Mouse (Mus musculus) limb, embryonic 11.5 days (tissue): ENCODE measurements around the gene Gm5737. TPM values are rescaled to one million over a fixed set of nuclear protein-coding genes. Genes with fewer than 3 reads are reported as not detected.

Experiments
- ATAC-seq: fragments of 200-750 bp; cut with Nextera tagmentation; 2 replicates; pipeline ENCODE4 v1.8.0; 2017; ENCODE audit warnings: low read depth; ENCODE audit not compliant: insufficient number of reproducible peaks, low FRiP score, low TSS enrichment
- DNase-seq: peaks from one replicate; pipeline ENCODE4 v3.0.0-alpha.2; 2015; ENCODE audit warnings: low spot score
- H3K27ac ChIP-seq: fragments of 300-500 bp; sonication (generic); replicated peaks from 2 replicates; pipeline ENCODE4 v1.5.1; 2014; ENCODE audit warnings: low read depth, mild to moderate bottlenecking, low read length
- H3K27me3 ChIP-seq: fragments of 300-500 bp; sonication (generic); 2 replicates; pipeline ENCODE4 v1.6.1; 2014; ENCODE audit warnings: mild to moderate bottlenecking, low read length, mixed read lengths; ENCODE audit not compliant: control insufficient read depth, insufficient read depth
- H3K36me3 ChIP-seq: fragments of 300-500 bp; sonication (generic); 2 replicates; pipeline ENCODE4 v1.6.1; 2014; ENCODE audit warnings: mild to moderate bottlenecking, low read length, moderate library complexity, mixed read lengths; ENCODE audit not compliant: control insufficient read depth, insufficient read depth
- H3K4me1 ChIP-seq: fragments of 300-500 bp; sonication (generic); 2 replicates; pipeline ENCODE4 v1.6.1; 2014; ENCODE audit warnings: low read length, mixed read lengths; ENCODE audit not compliant: control insufficient read depth, insufficient read depth
- H3K4me2 ChIP-seq: fragments of 300-500 bp; sonication (generic); 2 replicates; pipeline ENCODE4 v1.6.1; 2014; ENCODE audit warnings: low read depth, mild to moderate bottlenecking, moderate library complexity; ENCODE audit not compliant: severe bottlenecking
- H3K4me3 ChIP-seq: fragments of 300-500 bp; sonication (generic); 2 replicates; pipeline ENCODE4 v1.5.1; 2014; ENCODE audit warnings: low read depth, low read length
- H3K9ac ChIP-seq: fragments of 300-500 bp; sonication (generic); 2 replicates; pipeline ENCODE4 v1.6.1; 2014; ENCODE audit warnings: mild to moderate bottlenecking, low read length
- H3K9me3 ChIP-seq: fragments of 300-500 bp; sonication (generic); 2 replicates; pipeline ENCODE4 v1.6.1; 2016; ENCODE audit warnings: low read length; ENCODE audit not compliant: control insufficient read depth
- WGBS: fragments of 180-500 bp; shearing (Covaris S2); extraction: QIAGEN DNeasy Blood & Tissue Kit; methylation state at CpG from one replicate; pipeline ENCODE4 v1.1.7; 2014; 5-methylcytosine and 5-hydroxymethylcytosine counted together
- polyA plus RNA-seq: library from polyadenylated mRNA; unstranded; fragments of >200 nt; fragmentation: Nextera tagmentation; extraction: Ambion mirVana; gene quantifications from 2 replicates; pipeline ENCODE4 v1.2.1, GENCODE M21; 2014

Gene Gm5737
- polyA plus RNA-seq, 1 experiment from 2014 or later: not detected

GRCm38 (mm10) chr7:120835449-120836359 is 23.5 kb downstream of the Gm5737 start:
- Histone ChIP-seq H3K36me3 (no peaks in the 10 kb centered on the region), H3K4me3 (peak overlapping the region; percentile 54), H3K4me2 (peak overlapping the region; percentile 44), H3K9ac (peak overlapping the region; percentile 28), H3K27ac (no peak overlapping the region), H3K9me3 (no peaks in the 10 kb centered on the region), H3K27me3 (no peaks in the 10 kb centered on the region), H3K4me1 (no peaks in the 10 kb centered on the region; the same call in 1 of the 2 replicates)
- ATAC-seq (peak; percentile 89), DNase-seq (peak; percentile 98)
- 1% methylated on average over 41 of the region's 41 CpGs for WGBS

GRCm38 (mm10) chr7:120836361-120836760 is 24.2 kb downstream of the Gm5737 start:
- Histone ChIP-seq H3K9me3 (no peaks in the 10 kb centered on the region), H3K36me3 (no peaks in the 10 kb centered on the region), H3K4me2 (peak overlapping the region; percentile 25), H3K4me1 (no peaks in the 10 kb centered on the region), H3K4me3 (peak overlapping the region; percentile 54), H3K27ac (no peak overlapping the region), H3K27me3 (no peaks in the 10 kb centered on the region), H3K9ac (no peak overlapping the region; the same call in 1 of the 2 replicates)
- 7% methylated on average over 12 of the region's 12 CpGs for WGBS
- ATAC-seq: no peak
- peak; percentile 67 for DNase-seq

- H3K27ac ChIP-seq: no peak overlapping the region
Observed at GRCm38 (mm10) chr7:120838436-120839160, 26.4 kb downstream of the Gm5737 start.

GRCm38 (mm10) chr7:120839786-120840185 is 27.6 kb downstream of the Gm5737 start:
- H3K9me3 ChIP-seq: no peaks in the 10 kb centered on the region
- no peak for ATAC-seq
- no peak overlapping the region for H3K9ac ChIP-seq
- no peak overlapping the region for H3K27ac ChIP-seq
- DNase-seq: no peak
- H3K27me3 ChIP-seq: no peaks in the 10 kb centered on the region
- H3K4me1 ChIP-seq: no peaks in the 10 kb centered on the region; the same call in 1 of the 2 replicates
- WGBS: 77% methylated on average over 2 of the region's 2 CpGs
- no peak overlapping the region for H3K4me3 ChIP-seq
- no peaks in the 10 kb centered on the region for H3K36me3 ChIP-seq
- no peak overlapping the region for H3K4me2 ChIP-seq

More at GRCm38 (mm10) chr7:120838436-120839160, 26.4 kb downstream of the Gm5737 start:
- H3K36me3 ChIP-seq: no peaks in the 10 kb centered on the region
- WGBS: 60% methylated on average over 5 of the region's 5 CpGs
- DNase-seq (no peak), ATAC-seq (no peak)
- no peak overlapping the region for H3K4me3 ChIP-seq
- H3K27me3 ChIP-seq: no peaks in the 10 kb centered on the region
- H3K4me1 ChIP-seq: no peaks in the 10 kb centered on the region
- no peak overlapping the region for H3K4me2 ChIP-seq
- no peak overlapping the region for H3K9ac ChIP-seq
- no peaks in the 10 kb centered on the region for H3K9me3 ChIP-seq

GRCm38 (mm10) chr7:120842345-120843036 is 30.3 kb downstream of the Gm5737 start, which contains the start of gene Eef2k:
Gene Eef2k (plus strand): TSS chr7:120842831.
- no peaks in the 10 kb centered on the region for H3K36me3 ChIP-seq
- no peaks in the 10 kb centered on the region for H3K27me3 ChIP-seq
- H3K4me3 ChIP-seq: peak within 1 kb of the TSS; percentile 64
- peaks cover 2% of the 10 kb centered on the region; the same call in 1 of the 2 replicates for H3K4me1 ChIP-seq
- peak within 1 kb of the TSS; percentile 82 for H3K27ac ChIP-seq
- peak within 1 kb of the TSS; percentile 79 for H3K4me2 ChIP-seq
- peak within 1 kb of the TSS; percentile 83 for H3K9ac ChIP-seq
- 4% methylated on average over 25 of the region's 35 CpGs for WGBS
- peak; percentile 91 for DNase-seq
- H3K9me3 ChIP-seq: no peaks in the 10 kb centered on the region
- ATAC-seq: peak; percentile 95

GRCm38 (mm10) chr7:120843037-120843621 is 31.0 kb downstream of the Gm5737 start:
- Histone ChIP-seq H3K4me1 (peaks cover 2% of the 10 kb centered on the region; the same call in 1 of the 2 replicates), H3K4me3 (peak overlapping the region; percentile 64), H3K9ac (peak overlapping the region; percentile 83), H3K27me3 (no peaks in the 10 kb centered on the region), H3K9me3 (no peaks in the 10 kb centered on the region), H3K27ac (peak overlapping the region; percentile 82), H3K36me3 (no peaks in the 10 kb centered on the region), H3K4me2 (peak overlapping the region; percentile 79)
- WGBS: under 1% methylated on average over 40 of the region's 40 CpGs
- ATAC-seq (peak; percentile 52), DNase-seq (peak; percentile 84)

- peak overlapping the region; percentile 79 for H3K4me2 ChIP-seq
- H3K4me1 ChIP-seq: peaks cover 2% of the 10 kb centered on the region; the same call in 1 of the 2 replicates
- H3K9ac ChIP-seq: peak overlapping the region; percentile 83
- no peaks in the 10 kb centered on the region for H3K36me3 ChIP-seq
- WGBS: 2% methylated on average over 16 of the region's 16 CpGs
- peak overlapping the region; percentile 64 for H3K4me3 ChIP-seq
- no peaks in the 10 kb centered on the region for H3K27me3 ChIP-seq
- H3K27ac ChIP-seq: no peak overlapping the region
- no peaks in the 10 kb centered on the region for H3K9me3 ChIP-seq
- DNase-seq: peak; percentile 59
- no peak for ATAC-seq
Observed at GRCm38 (mm10) chr7:120843852-120844435, 31.8 kb downstream of the Gm5737 start.
